Mouse (Mus musculus) spleen, adult 2 months (tissue): Measurements from ENCODE around the gene Scn1a. TPM values are rescaled to one million over a fixed set of nuclear protein-coding genes. Genes with fewer than 3 reads are reported as not detected.

Experiments
- DNase-seq, 2 experiments: peaks; one replicate each; pipeline versions ENCODE4 v3.0.0 to v3.0.0-alpha.2; 2012 to 2021; ENCODE audit warnings: low spot score in 2 of 2, low read depth in 1 of 2
- H3K27ac ChIP-seq: fragments of 200-500 bp; 2 replicates; pipeline ENCODE4 v1.5.1; 2012; ENCODE audit warnings: low read length, inconsistent platforms; ENCODE audit not compliant: insufficient read depth
- H3K27me3 ChIP-seq: fragments of 200-500 bp; 2 replicates; pipeline ENCODE4 v1.6.1; 2012; ENCODE audit warnings: mild to moderate bottlenecking, moderate library complexity, low read length, inconsistent platforms; ENCODE audit not compliant: control insufficient read depth, insufficient read depth
- H3K36me3 ChIP-seq: fragments of 200-500 bp; 2 replicates; pipeline ENCODE4 v1.6.1; 2012; ENCODE audit warnings: mild to moderate bottlenecking, low read length, inconsistent platforms; ENCODE audit not compliant: control insufficient read depth, insufficient read depth
- H3K4me1 ChIP-seq: fragments of 200-500 bp; 2 replicates; pipeline ENCODE4 v1.6.1; 2011; ENCODE audit warnings: inconsistent platforms; ENCODE audit not compliant: control insufficient read depth, insufficient read depth, insufficient read length
- H3K4me3 ChIP-seq: fragments of 200-500 bp; 2 replicates; pipeline ENCODE4 v1.5.1; 2011; ENCODE audit warnings: mild to moderate bottlenecking, inconsistent platforms; ENCODE audit not compliant: insufficient read depth, insufficient read length; ENCODE audit errors: extremely low read depth
- CTCF ChIP-seq: fragments of 200-500 bp; IDR thresholded peaks from 2 replicates; pipeline ENCODE4 v1.5.1; 2011; ENCODE audit warnings: mild to moderate bottlenecking, inconsistent platforms; ENCODE audit not compliant: insufficient read depth, insufficient read length, insufficient replicate concordance; ENCODE audit errors: extremely low read depth
- POLR2A ChIP-seq: fragments of 200-500 bp; IDR thresholded peaks from 2 replicates; pipeline ENCODE4 v1.6.1; 2011; ENCODE audit warnings: low read depth, low read length, inconsistent platforms
- WGBS: fragments of 180-500 bp; shearing (Covaris S2); methylation state at CpG from one replicate; pipeline ENCODE4 v1.1.7; 2018; 5-methylcytosine and 5-hydroxymethylcytosine counted together
- polyA plus RNA-seq: library from polyadenylated mRNA; depleted of rRNA; stranded (reverse); fragments of >200 nt; gene quantifications from 2 replicates; pipeline ENCODE4 v1.2.3, GENCODE M21; 2012; rRNA removed

The Scn1a gene
- polyA plus RNA-seq, 1 experiment: not detected

DNA sequence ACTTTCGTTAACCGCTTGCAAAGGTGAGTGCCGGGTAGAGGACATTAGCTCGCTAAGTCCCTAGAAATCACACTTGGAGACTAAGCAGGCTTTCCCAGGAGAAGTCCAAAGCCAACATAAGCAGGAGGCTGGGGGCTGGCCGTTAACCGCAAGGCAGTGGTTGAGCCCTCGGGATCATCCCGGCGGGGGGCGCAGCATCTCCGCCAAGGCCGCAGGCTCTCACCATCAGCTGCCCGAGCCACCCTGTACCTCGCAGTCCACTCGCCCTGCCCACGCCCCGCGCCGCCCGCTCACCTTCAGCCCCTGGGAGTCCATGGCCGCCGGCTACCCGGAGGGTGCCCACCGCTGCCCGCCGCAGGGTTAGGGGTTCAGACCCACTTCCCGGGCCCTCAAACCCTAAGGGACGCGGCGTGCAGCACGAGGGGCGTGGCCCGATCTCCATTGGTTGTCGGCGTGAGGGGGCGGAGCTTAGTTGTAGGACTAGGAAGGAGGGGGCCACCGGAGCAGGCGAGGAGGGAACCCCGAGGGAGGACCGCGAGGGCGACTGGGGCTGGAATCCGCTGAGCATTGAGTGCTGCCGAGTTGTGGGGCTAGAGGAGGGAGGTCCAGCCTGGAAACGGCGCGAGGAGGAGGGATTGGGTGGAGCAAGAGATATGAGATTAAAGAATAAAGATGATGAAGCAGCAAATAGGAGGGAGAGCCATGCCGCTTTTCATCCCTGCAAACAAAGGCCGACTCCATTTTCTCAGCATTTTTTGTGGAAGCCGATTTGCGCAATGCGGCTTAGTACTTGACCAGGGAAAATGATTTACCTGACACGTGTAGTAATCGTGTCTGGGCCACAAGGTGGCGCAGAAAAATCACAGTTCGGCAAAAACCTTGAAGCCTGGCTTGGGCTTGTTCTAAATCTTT, 184.2 kb downstream of the Scn1a start, which contains the start of gene Ttc21b:
Gene Ttc21b (minus strand): TSS at position 398 of the 912 bp plus-strand sequence.
- Histone ChIP-seq H3K27me3 (no peaks in the 10 kb centered on the region), H3K4me1 (peaks cover 6% of the 10 kb centered on the region; the same call in 1 of the 2 replicates), H3K36me3 (peaks cover under 1% of the 10 kb centered on the region; the same call in 1 of the 2 replicates), H3K4me3 (peak within 1 kb of the TSS; percentile 84), H3K27ac (peak within 1 kb of the TSS; percentile 33; the same call in 1 of the 2 replicates)
- DNase-seq: peak; percentile 66 to 88
- under 1% methylated on average over 56 of the region's 56 CpGs for WGBS
- TF ChIP-seq CTCF: peak; percentile 49; the same call in 1 of the 2 replicates
- TF ChIP-seq POLR2A: no peak

DNA sequence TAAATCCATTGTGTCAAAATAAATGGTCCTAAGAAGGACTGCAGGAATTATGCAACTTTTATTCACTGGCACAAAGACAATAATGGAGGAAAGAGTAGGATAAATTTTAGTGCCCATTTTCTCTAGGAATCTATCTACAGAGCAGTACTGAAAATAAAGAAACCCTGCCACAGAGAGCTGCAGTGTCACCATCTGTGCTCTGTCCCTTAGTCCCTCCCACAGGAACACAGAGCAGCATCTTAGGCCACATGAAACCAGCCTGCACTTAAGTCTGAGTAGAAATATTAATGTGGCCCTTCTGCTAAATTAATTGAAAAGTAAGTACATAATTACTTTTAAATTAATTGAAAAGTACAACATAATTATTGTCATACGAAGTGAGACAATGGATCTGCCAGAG, 196.6 kb downstream of the Scn1a start:
- H3K36me3 ChIP-seq: peaks cover 12% of the 10 kb centered on the region; the same call in 1 of the 2 replicates
- no peaks in the 10 kb centered on the region for H3K4me1 ChIP-seq
- no peak for TF ChIP-seq POLR2A
- TF ChIP-seq CTCF: no peak
- no peak for DNase-seq
- 80% methylated on average over 1 of the region's 1 CpGs for WGBS
- H3K27ac ChIP-seq: no peak overlapping the region
- H3K27me3 ChIP-seq: no peaks in the 10 kb centered on the region
- H3K4me3 ChIP-seq: no peak overlapping the region

DNA sequence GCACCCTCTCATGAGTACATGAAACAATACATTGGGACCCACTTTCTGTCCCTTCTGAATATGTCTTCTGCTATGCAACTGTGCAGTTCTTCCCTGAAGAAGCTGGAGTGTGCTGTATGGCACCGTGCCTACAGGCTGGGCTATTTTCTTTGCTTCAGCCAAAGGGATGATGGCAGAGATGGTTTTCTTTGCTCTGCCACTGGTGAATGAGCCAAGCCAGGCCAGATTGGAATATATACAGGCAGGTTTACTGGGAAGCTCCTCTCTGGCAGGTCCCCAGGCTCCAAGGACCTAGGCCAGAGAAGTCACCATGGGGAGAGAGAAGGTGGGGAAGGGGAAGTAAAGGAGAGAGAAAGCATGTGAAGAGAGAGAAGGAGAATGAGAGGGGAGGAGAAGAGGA, 200.3 kb downstream of the Scn1a start:
- no peaks in the 10 kb centered on the region; the same call in 1 of the 2 replicates for H3K36me3 ChIP-seq
- WGBS: 89% methylated on average over 1 of the region's 1 CpGs
- DNase-seq: no peak

DNA sequence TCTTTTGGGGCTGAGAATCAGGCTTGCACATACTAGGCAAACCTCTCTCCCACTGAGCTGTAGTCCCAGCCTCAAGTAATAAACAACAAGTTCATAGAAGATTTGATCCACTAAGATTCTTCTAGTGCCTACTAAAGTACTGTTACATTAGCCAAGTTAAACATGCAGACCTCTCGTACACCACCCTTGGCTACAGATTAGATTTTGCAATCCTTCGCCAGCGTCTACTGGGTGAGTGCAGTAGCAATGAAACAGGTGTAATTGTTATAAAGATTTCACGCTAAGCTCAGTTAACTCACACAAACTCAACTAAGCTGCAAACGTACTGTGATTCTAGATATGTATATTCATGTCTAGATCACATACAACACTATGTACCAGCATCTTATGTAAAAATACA, 201.8 kb downstream of the Scn1a start:
- WGBS: 97% methylated on average over 5 of the region's 5 CpGs
- H3K4me3 ChIP-seq: no peak overlapping the region
- H3K27me3 ChIP-seq: no peaks in the 10 kb centered on the region
- no peak overlapping the region for H3K27ac ChIP-seq
- TF ChIP-seq POLR2A (no peak), CTCF (no peak)
- no peaks in the 10 kb centered on the region; the same call in 1 of the 2 replicates for H3K36me3 ChIP-seq
- H3K4me1 ChIP-seq: no peaks in the 10 kb centered on the region
- DNase-seq: no peak

More for the DNA sequence above, 200.3 kb downstream of the Scn1a start:
- H3K27ac ChIP-seq: no peak overlapping the region
- H3K4me3 ChIP-seq: no peak overlapping the region
- TF ChIP-seq CTCF (no peak), POLR2A (no peak)
- H3K27me3 ChIP-seq: no peaks in the 10 kb centered on the region
- no peaks in the 10 kb centered on the region for H3K4me1 ChIP-seq

DNA sequence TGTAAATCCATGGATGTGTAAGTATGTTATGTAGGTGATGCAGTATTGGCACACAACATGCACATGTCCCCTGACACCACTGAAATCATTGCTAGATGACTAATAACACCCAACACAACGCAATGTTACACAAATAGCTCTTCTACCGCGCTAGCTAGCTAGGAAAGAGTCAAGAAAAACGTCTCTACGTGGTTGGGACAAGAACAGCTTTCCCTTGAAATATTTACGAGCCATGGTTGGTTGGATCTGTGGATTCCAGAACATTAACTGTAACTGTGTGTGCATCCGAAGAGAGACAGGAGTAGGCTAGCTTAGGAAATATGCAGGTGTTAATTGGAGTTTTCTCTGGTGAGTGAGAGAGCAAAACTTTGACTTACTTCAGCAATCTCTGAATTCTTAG, 219.7 kb downstream of the Scn1a start:
- H3K27ac ChIP-seq: no peak overlapping the region
- 94% methylated on average over 7 of the region's 7 CpGs for WGBS
- DNase-seq: no peak
- no peak overlapping the region for H3K4me3 ChIP-seq
- TF ChIP-seq CTCF (no peak), POLR2A (no peak)
- H3K27me3 ChIP-seq: no peaks in the 10 kb centered on the region
- H3K36me3 ChIP-seq: peaks cover 3% of the 10 kb centered on the region
- H3K4me1 ChIP-seq: no peaks in the 10 kb centered on the region

Other genes with a start within 250 kb of the Scn1a start
- 1.1 and 1.3 TPM in 2 replicates for gene Ttc21b, start 184.2 kb downstream of the Scn1a start, polyA plus RNA-seq
- not detected in 2 replicates for gene Scn9a, start 194.1 kb upstream of the Scn1a start, polyA plus RNA-seq